Mouse (Mus musculus) bone marrow macrophage, adult 2 months (primary cell): ENCODE results near the gene Ccdc66.

Experiments used
- CTCF ChIP-seq: IDR thresholded peaks from 2 replicates; pipeline ENCODE4 v1.5.1; 2012; ENCODE audit warnings: low read depth, mild to moderate bottlenecking, low read length, moderate library complexity
- POLR2A ChIP-seq: IDR thresholded peaks from 2 replicates; pipeline ENCODE4 v1.6.1; 2012; ENCODE audit warnings: mild to moderate bottlenecking, low read depth, low read length, borderline replicate concordance

DNA sequence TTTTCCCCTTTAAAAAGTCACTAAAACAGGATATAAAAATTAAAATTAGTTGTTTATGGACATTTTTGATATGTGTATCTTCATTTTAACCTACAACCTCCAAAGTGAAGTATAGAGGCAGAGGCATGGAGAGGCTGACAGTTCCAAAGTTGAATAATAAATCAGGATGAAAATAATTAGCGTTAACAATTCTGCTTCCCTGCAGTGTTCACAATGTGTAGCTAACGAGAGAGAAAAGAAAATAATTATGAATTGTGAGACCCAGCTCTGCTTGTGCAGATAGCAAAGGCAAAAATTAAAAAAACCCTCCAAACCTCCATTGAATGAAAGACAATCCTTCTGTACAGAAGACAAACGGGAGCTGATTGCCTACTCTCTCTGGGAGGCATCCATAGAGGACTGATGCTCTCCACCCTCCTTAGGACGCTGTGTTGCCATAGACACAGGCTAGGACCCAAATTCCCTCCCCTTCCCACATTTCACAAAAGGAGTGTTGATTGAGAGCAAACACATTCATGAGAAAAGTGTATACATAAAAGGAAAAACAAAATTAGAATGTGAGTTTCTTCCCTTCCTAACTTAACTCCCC is 35.7 kb upstream of the Ccdc66 start:
- TF ChIP-seq POLR2A: no peak
- no peak for TF ChIP-seq CTCF
